Mouse (Mus musculus): Measurements from ENCODE around the gene Sipa1. TPM values are rescaled to one million over a fixed set of nuclear protein-coding genes. Genes with fewer than 3 reads are reported as not detected.

The Sipa1 gene
- polyA plus RNA-seq, 1 experiment from 2014 or later, result 37.4 TPM

- no peak for DNase-seq (ENCODE audit: low spot score)
These were observed 55.6 kb downstream of the Sipa1 start for GRCm38 (mm10) chr19:5607705-5608410.

GRCm38 (mm10) chr19:5606196-5606595, 57.3 kb downstream of the Sipa1 start:
- no peak for DNase-seq (ENCODE audit: low spot score)

GRCm38 (mm10) chr19:5605126-5605525, 58.4 kb downstream of the Sipa1 start:
- no peak for DNase-seq (ENCODE audit: low spot score)

GRCm38 (mm10) chr19:5603664-5604063, 59.8 kb downstream of the Sipa1 start:
- DNase-seq (ENCODE audit: low spot score), result no peak

- DNase-seq (ENCODE audit: low spot score), result peak; percentile 91
These were observed 61.6 kb downstream of the Sipa1 start, which contains the start of gene Rnaseh2c for GRCm38 (mm10) chr19:5601752-5602541. TSS of gene Rnaseh2c (plus strand) at chr19:5601873.

Small RNA genes within 50 kb of the gene (microRNA-seq; reads per million reads assigned to microRNA genes)
- not detected for gene Mir6987 (ENCODE audit: borderline number of aligned reads)

Other genes with a start within 250 kb of the Sipa1 start
- gene Drap1, start 238.7 kb downstream of the Sipa1 start, polyA plus RNA-seq (2015; fragmentation: Nextera tagmentation; extraction: Ambion mirVana), result 217 and 222 TPM in 2 replicates
- 51.5 and 54.4 TPM in 2 replicates for gene AI837181, start 238.6 kb downstream of the Sipa1 start, polyA plus RNA-seq (2015; fragmentation: Nextera tagmentation; extraction: Ambion mirVana)
- gene Fosl1, start 216.2 kb downstream of the Sipa1 start, polyA plus RNA-seq (2015; fragmentation: Nextera tagmentation; extraction: Ambion mirVana), result 0.47 TPM in 1 of 2 replicates, not detected in the other
- gene Ccdc85b, start 205.8 kb downstream of the Sipa1 start, polyA plus RNA-seq (2015; fragmentation: Nextera tagmentation; extraction: Ambion mirVana), result 7.3 and 8.2 TPM in 2 replicates
- 104 and 112 TPM in 2 replicates for gene Fibp, start 203.1 kb downstream of the Sipa1 start, polyA plus RNA-seq (2015; fragmentation: Nextera tagmentation; extraction: Ambion mirVana)
- gene Ctsw, start 195.2 kb downstream of the Sipa1 start, polyA plus RNA-seq (2015; fragmentation: Nextera tagmentation; extraction: Ambion mirVana), result 42.8 and 43.0 TPM in 2 replicates
- gene Efemp2, start 189.8 kb downstream of the Sipa1 start, polyA plus RNA-seq (2015; fragmentation: Nextera tagmentation; extraction: Ambion mirVana), result 26.5 and 27.9 TPM in 2 replicates
- 58.6 and 63.5 TPM in 2 replicates for gene Mus81, start 175.3 kb downstream of the Sipa1 start, polyA plus RNA-seq (2015; fragmentation: Nextera tagmentation; extraction: Ambion mirVana)
- 3,590 and 4,042 TPM in 2 replicates for gene Cfl1, start 173.3 kb downstream of the Sipa1 start, polyA plus RNA-seq (2015; fragmentation: Nextera tagmentation; extraction: Ambion mirVana)
- gene 1700020D05Rik, start 159.9 kb downstream of the Sipa1 start, polyA plus RNA-seq (2015; fragmentation: Nextera tagmentation; extraction: Ambion mirVana), result 0.13 and 0.44 TPM in 2 replicates
- 9.9 and 10.8 TPM in 2 replicates for gene Snx32, start 153.2 kb downstream of the Sipa1 start, polyA plus RNA-seq (2015; fragmentation: Nextera tagmentation; extraction: Ambion mirVana)
- 1.9 TPM in 2 replicates for gene Ovol1, start 103.1 kb downstream of the Sipa1 start, polyA plus RNA-seq (2015; fragmentation: Nextera tagmentation; extraction: Ambion mirVana)
- gene Ap5b1, start 95.7 kb downstream of the Sipa1 start, polyA plus RNA-seq (2015; fragmentation: Nextera tagmentation; extraction: Ambion mirVana), result 8.9 and 9.8 TPM in 2 replicates
- 127 and 157 TPM in 2 replicates for gene Rnaseh2c, start 61.8 kb downstream of the Sipa1 start, polyA plus RNA-seq (2015; fragmentation: Nextera tagmentation; extraction: Ambion mirVana)
- 65.3 and 73.8 TPM in 2 replicates for gene Kat5, start 53.5 kb downstream of the Sipa1 start, polyA plus RNA-seq (2015; fragmentation: Nextera tagmentation; extraction: Ambion mirVana)
- 50.0 and 56.2 TPM in 2 replicates for gene Rela, start 26.2 kb downstream of the Sipa1 start, polyA plus RNA-seq (2015; fragmentation: Nextera tagmentation; extraction: Ambion mirVana)
- 25.7 and 29.2 TPM in 2 replicates for gene Map3k11, start 25.0 kb upstream of the Sipa1 start, polyA plus RNA-seq (2015; fragmentation: Nextera tagmentation; extraction: Ambion mirVana)
- 13.7 and 19.4 TPM in 2 replicates for gene Pcnx3, start 25.2 kb upstream of the Sipa1 start, polyA plus RNA-seq (2015; fragmentation: Nextera tagmentation; extraction: Ambion mirVana)
- gene Kcnk7, start 40.7 kb upstream of the Sipa1 start, polyA plus RNA-seq (2015; fragmentation: Nextera tagmentation; extraction: Ambion mirVana), result 0.32 and 0.74 TPM in 2 replicates
- gene Ehbp1l1, start 62.6 kb upstream of the Sipa1 start, polyA plus RNA-seq (2015; fragmentation: Nextera tagmentation; extraction: Ambion mirVana), result 17.6 TPM in 2 replicates
- gene Fam89b, start 65.9 kb upstream of the Sipa1 start, polyA plus RNA-seq (2015; fragmentation: Nextera tagmentation; extraction: Ambion mirVana), result 91.8 and 92.5 TPM in 2 replicates
- 9.7 and 10.2 TPM in 2 replicates for gene Ltbp3, start 77.2 kb upstream of the Sipa1 start, polyA plus RNA-seq (2015; fragmentation: Nextera tagmentation; extraction: Ambion mirVana)
- gene Scyl1, start 107.7 kb upstream of the Sipa1 start, polyA plus RNA-seq (2015; fragmentation: Nextera tagmentation; extraction: Ambion mirVana), result 38.0 and 40.9 TPM in 2 replicates
- 72.4 and 75.2 TPM in 2 replicates for gene Frmd8, start 211.6 kb upstream of the Sipa1 start, polyA plus RNA-seq (2015; fragmentation: Nextera tagmentation; extraction: Ambion mirVana)
- gene Slc25a45, start 214.1 kb upstream of the Sipa1 start, polyA plus RNA-seq (2015; fragmentation: Nextera tagmentation; extraction: Ambion mirVana), result 11.4 and 14.6 TPM in 2 replicates
- gene Tigd3, start 230.4 kb upstream of the Sipa1 start, polyA plus RNA-seq (2015; fragmentation: Nextera tagmentation; extraction: Ambion mirVana), result 3.3 and 4.1 TPM in 2 replicates
- 104 and 116 TPM in 2 replicates for gene Dpf2, start 249.3 kb upstream of the Sipa1 start, polyA plus RNA-seq (2015; fragmentation: Nextera tagmentation; extraction: Ambion mirVana)